In the genomic region with DNA sequence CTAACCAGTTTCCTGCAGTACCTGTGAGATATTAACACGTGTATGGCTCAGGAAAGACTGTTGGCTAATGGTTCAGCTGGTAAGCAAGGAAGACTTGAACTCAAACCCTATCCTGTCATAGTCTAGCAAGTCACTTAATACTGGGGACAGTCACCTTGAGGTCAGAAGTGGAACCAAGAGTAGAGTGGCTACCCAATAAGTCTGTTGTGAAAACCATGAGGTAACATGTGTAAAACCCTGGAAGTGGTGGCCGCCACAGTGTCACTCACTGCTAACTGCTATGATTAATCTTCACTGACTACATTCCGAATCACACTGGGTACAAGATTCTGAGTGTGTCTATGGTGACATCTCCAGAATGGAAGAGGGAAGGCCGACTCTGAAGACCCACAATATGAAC, we compare ENCODE assay signal across 24 mouse cellular contexts.
"Had no signal": no experiment of that assay in that cellular context is flagged by ENCODE, and none has a peak within 500 bp of the region (broad histone marks: within the 10 kb centered on the region; RNA-seq: fewer than 3 reads in every experiment).

No protein-coding gene starts in this region.

- H3K27ac ChIP-seq: kidney, postnatal 0 days; layer of hippocampus, adult 2 months; limb, embryonic 10.5 days; limb, embryonic 13.5 days; liver, embryonic 12.5 days; liver, embryonic 15.5 days; lung, embryonic 15.5 days; midbrain, embryonic 10.5 days; midbrain, embryonic 13.5 days; stomach, postnatal 0 days had no signal

- H3K4me3 ChIP-seq: layer of hippocampus, adult 2 months; limb, embryonic 10.5 days; limb, embryonic 13.5 days; liver, embryonic 12.5 days; liver, embryonic 15.5 days; lung, embryonic 15.5 days; megakaryocyte, embryonic 14.5 days; midbrain, embryonic 10.5 days; midbrain, embryonic 13.5 days had no signal

- ATAC-seq: liver, embryonic 12.5 days; midbrain, embryonic 13.5 days; midbrain, embryonic 16.5 days had no signal

- DNase-seq: kidney, adult 18-20 months; kidney, adult 9 months; kidney, postnatal 25 days; layer of hippocampus, adult 9-11 months; liver; lung, adult 18-20 months; lung, postnatal 10 days; lung, postnatal 36 days; right cerebral cortex, adult 18-20 months; right cerebral cortex, postnatal 14 days; right cerebral cortex, postnatal 4 days; thymus, postnatal 36 days had no signal

- H3K9ac ChIP-seq: limb, embryonic 13.5 days; liver, embryonic 12.5 days; liver, embryonic 15.5 days; lung, embryonic 15.5 days; midbrain, embryonic 13.5 days had no signal

- H3K27me3 ChIP-seq: limb, embryonic 13.5 days; liver, embryonic 12.5 days; liver, embryonic 15.5 days; lung, embryonic 15.5 days; megakaryocyte, embryonic 14.5 days; midbrain, embryonic 13.5 days had no signal

- H3K9me3 ChIP-seq: limb, embryonic 10.5 days; limb, embryonic 13.5 days; liver, embryonic 12.5 days; liver, embryonic 15.5 days; lung, embryonic 15.5 days; midbrain, embryonic 10.5 days; midbrain, embryonic 13.5 days had no signal

- H3K36me3 ChIP-seq: limb, embryonic 10.5 days; limb, embryonic 13.5 days; liver, embryonic 12.5 days; liver, embryonic 15.5 days; lung, embryonic 15.5 days; midbrain, embryonic 10.5 days; midbrain, embryonic 13.5 days had no signal

- H3K4me1 ChIP-seq: liver, embryonic 12.5 days; megakaryocyte, embryonic 14.5 days; midbrain, embryonic 13.5 days had no signal

- H3K4me2 ChIP-seq: limb, embryonic 13.5 days; liver, embryonic 12.5 days; liver, embryonic 15.5 days; lung, embryonic 15.5 days; midbrain, embryonic 13.5 days had no signal
